Mouse (Mus musculus) embryonic facial prominence, embryonic 12.5 days (tissue): ENCODE data around the gene Slc2a8. TPM values are rescaled to one million over a fixed set of nuclear protein-coding genes. Genes with fewer than 3 reads are reported as not detected.

Experiments
- ATAC-seq: fragments of 200-750 bp; cut with Nextera tagmentation; 2 replicates; pipeline ENCODE4 v1.8.0; 2017; ENCODE audit not compliant: insufficient number of reproducible peaks, insufficient read depth, low FRiP score, low TSS enrichment
- H3K27ac ChIP-seq: fragments of 300-500 bp; sonication (generic); 2 replicates; pipeline ENCODE4 v1.5.1; 2016; ENCODE audit warnings: mild to moderate bottlenecking
- H3K27me3 ChIP-seq: fragments of 300-500 bp; sonication (generic); 2 replicates; pipeline ENCODE4 v1.6.1; 2016; ENCODE audit warnings: mild to moderate bottlenecking, moderate library complexity
- H3K36me3 ChIP-seq: fragments of 300-500 bp; sonication (generic); 2 replicates; pipeline ENCODE4 v1.6.1; 2016; ENCODE audit warnings: mild to moderate bottlenecking
- H3K4me1 ChIP-seq: fragments of 300-500 bp; sonication (generic); 2 replicates; pipeline ENCODE4 v1.6.1; 2016
- H3K4me2 ChIP-seq: fragments of 300-500 bp; sonication (generic); replicated peaks from 2 replicates; pipeline ENCODE4 v1.6.1; 2016; ENCODE audit warnings: mild to moderate bottlenecking, moderate library complexity
- H3K4me3 ChIP-seq: fragments of 300-500 bp; sonication (generic); 2 replicates; pipeline ENCODE4 v1.5.1; 2016; ENCODE audit warnings: mild to moderate bottlenecking
- H3K9ac ChIP-seq: fragments of 300-500 bp; sonication (generic); 2 replicates; pipeline ENCODE4 v1.6.1; 2016; ENCODE audit warnings: mild to moderate bottlenecking, moderate library complexity
- H3K9me3 ChIP-seq: fragments of 300-500 bp; sonication (generic); 2 replicates; pipeline ENCODE4 v1.6.1; 2016; ENCODE audit warnings: mild to moderate bottlenecking, moderate library complexity
- WGBS: fragments of 180-500 bp; shearing (Covaris S2); methylation state at CpG from one replicate; pipeline ENCODE4 v1.1.7; 2016; 5-methylcytosine and 5-hydroxymethylcytosine counted together
- polyA plus RNA-seq: library from polyadenylated mRNA; unstranded; fragments of >200 nt; fragmentation: Nextera tagmentation; extraction: Ambion mirVana; gene quantifications from 2 replicates; pipeline ENCODE4 v1.2.1, GENCODE M21; 2016

The Slc2a8 gene
- polyA plus RNA-seq, 1 experiment from 2014 or later: 24.3 TPM

- Histone ChIP-seq H3K4me3 (no peak overlapping the region), H3K27ac (no peak overlapping the region), H3K4me2 (no peak overlapping the region), H3K36me3 (peaks cover 48% of the 10 kb centered on the region), H3K9me3 (no peaks in the 10 kb centered on the region), H3K27me3 (no peaks in the 10 kb centered on the region), H3K4me1 (no peaks in the 10 kb centered on the region), H3K9ac (no peak overlapping the region)
- no peak for ATAC-seq
- 75% methylated on average over 15 of the region's 15 CpGs for WGBS
Observed at GRCm38 (mm10) chr2:32927624-32928234, 54.2 kb downstream of the Slc2a8 start.

DNA sequence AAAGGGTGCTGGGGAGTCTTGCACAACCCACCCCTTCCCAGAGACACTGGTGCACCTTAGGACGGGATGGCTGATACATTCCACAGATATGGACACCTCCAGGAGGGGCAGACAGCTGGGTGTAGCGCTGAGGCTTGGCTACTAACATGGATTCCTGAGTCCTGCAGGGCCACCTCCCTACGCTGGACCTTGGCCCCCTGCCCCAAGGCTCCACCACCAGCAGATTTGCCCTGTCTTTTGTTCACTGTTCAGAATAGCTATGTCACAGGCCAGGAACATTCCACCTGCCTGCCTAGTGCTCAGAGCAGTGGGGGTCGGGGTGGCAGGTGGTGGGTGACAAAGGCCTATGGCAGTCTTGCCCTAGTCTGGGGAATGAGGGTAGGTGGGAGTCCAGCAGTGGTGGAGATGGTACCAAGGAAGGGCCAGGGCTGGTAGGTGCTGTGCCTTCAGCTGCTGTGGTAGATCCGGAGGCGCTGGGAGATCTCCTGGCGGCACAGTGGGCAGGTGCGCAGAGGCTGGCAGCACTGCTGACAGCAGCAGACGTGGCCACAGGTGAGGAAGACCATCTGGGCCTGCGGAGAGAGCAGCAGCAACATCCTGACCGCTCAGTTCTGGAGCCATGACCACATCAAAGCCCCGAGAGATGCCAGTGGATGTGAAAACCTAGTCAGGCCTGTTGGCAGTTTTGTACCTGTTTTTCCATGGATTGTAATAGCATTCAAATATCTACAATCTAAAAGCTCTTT is 55.4 kb downstream of the Slc2a8 start:
- H3K36me3 ChIP-seq: peaks cover 54% of the 10 kb centered on the region
- no peak for ATAC-seq
- no peak overlapping the region for H3K4me3 ChIP-seq
- H3K4me1 ChIP-seq: no peaks in the 10 kb centered on the region
- H3K27ac ChIP-seq: no peak overlapping the region
- H3K4me2 ChIP-seq: no peak overlapping the region
- H3K9me3 ChIP-seq: no peaks in the 10 kb centered on the region
- H3K27me3 ChIP-seq: no peaks in the 10 kb centered on the region
- 88% methylated on average over 12 of the region's 12 CpGs for WGBS
- H3K9ac ChIP-seq: no peak overlapping the region

DNA sequence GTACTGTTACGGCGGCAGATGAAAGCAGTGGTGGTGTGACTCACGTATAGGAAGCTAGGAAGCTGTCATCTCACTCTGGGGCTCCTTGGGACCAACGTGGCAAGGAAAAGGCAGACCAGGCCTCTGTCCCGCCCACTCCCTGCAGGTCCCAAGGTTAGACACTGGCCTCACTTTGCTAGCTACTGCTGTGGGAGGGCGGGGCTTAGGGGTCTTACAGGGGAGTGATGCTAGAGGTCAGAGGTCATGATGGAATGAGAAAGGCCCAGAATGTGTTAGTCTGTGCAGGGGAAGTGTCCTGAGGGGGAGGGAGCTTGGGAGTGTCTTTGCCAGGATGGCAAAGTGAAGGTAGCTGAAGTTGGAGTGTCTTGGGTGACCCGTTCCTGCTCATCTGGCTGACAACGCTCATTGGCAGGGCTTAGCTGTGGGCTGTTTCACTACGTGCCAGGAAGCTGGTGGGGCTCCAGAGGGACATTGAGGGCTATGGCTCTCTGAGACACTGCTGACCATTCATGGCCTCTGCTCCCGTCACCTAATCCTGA is 57.5 kb downstream of the Slc2a8 start:
- WGBS: 72% methylated on average over 10 of the region's 10 CpGs
- Histone ChIP-seq H3K4me2 (no peak overlapping the region), H3K9me3 (no peaks in the 10 kb centered on the region), H3K4me3 (no peak overlapping the region), H3K27me3 (no peaks in the 10 kb centered on the region), H3K36me3 (peaks cover 68% of the 10 kb centered on the region), H3K27ac (no peak overlapping the region), H3K9ac (no peak overlapping the region), H3K4me1 (no peaks in the 10 kb centered on the region)
- ATAC-seq: no peak

GRCm38 (mm10) chr2:32923551-32924250 is 58.2 kb downstream of the Slc2a8 start:
- no peak overlapping the region for H3K9ac ChIP-seq
- no peaks in the 10 kb centered on the region for H3K27me3 ChIP-seq
- WGBS: 92% methylated on average over 24 of the region's 24 CpGs
- no peak overlapping the region for H3K4me2 ChIP-seq
- no peaks in the 10 kb centered on the region for H3K4me1 ChIP-seq
- no peak overlapping the region for H3K4me3 ChIP-seq
- peaks cover 71% of the 10 kb centered on the region for H3K36me3 ChIP-seq
- H3K27ac ChIP-seq: no peak overlapping the region
- H3K9me3 ChIP-seq: no peaks in the 10 kb centered on the region
- ATAC-seq: no peak

Other genes with a start within 250 kb of the Slc2a8 start
- 0.34 and 0.43 TPM in 2 replicates for gene 6330409D20Rik, start 241.1 kb downstream of the Slc2a8 start, polyA plus RNA-seq
- 61.5 and 67.0 TPM in 2 replicates for gene Tor2a, start 224.8 kb downstream of the Slc2a8 start, polyA plus RNA-seq
- 0.23 and 0.34 TPM in 2 replicates for gene Ttc16, start 206.4 kb downstream of the Slc2a8 start, polyA plus RNA-seq
- gene Ptrh1, start 206.3 kb downstream of the Slc2a8 start, polyA plus RNA-seq: 3.3 and 6.4 TPM in 2 replicates
- gene Cfap157, start 197.7 kb downstream of the Slc2a8 start, polyA plus RNA-seq: 0.74 and 1.6 TPM in 2 replicates
- 28.3 and 32.4 TPM in 2 replicates for gene Stxbp1, start 134.8 kb downstream of the Slc2a8 start, polyA plus RNA-seq
- 48.8 and 54.7 TPM in 2 replicates for gene Fam129b, start 106.0 kb downstream of the Slc2a8 start, polyA plus RNA-seq
- 160 and 169 TPM in 2 replicates for gene Rpl12, start 20.5 kb downstream of the Slc2a8 start, polyA plus RNA-seq
- gene Lrsam1, start 20.5 kb downstream of the Slc2a8 start, polyA plus RNA-seq: 14.3 and 14.4 TPM in 2 replicates
- gene Garnl3, start 149.6 kb upstream of the Slc2a8 start, polyA plus RNA-seq: 12.3 and 14.3 TPM in 2 replicates
- 42.6 and 43.9 TPM in 2 replicates for gene Angptl2, start 234.0 kb upstream of the Slc2a8 start, polyA plus RNA-seq